Mouse (Mus musculus) left cerebral cortex, adult 2 months (tissue): ENCODE data around the gene Olfr518. TPM values are rescaled to one million over a fixed set of nuclear protein-coding genes. Genes with fewer than 3 reads are reported as not detected.

Source experiments
- DNase-seq, 2 experiments: peaks; one replicate each; pipeline ENCODE4 v3.0.0; 2021 to 2022; ENCODE audit warnings: low spot score in 2 of 2, mixed read lengths in 1 of 2; ENCODE audit errors: extremely low spot score in 1 of 2
- H3K27ac ChIP-seq: fragments of 200-600 bp; 2 replicates; pipeline ENCODE4 v1.8.1; 2022
- H3K4me3 ChIP-seq: fragments of 200-600 bp; 2 replicates; pipeline ENCODE4 v1.8.1; 2022
- CTCF ChIP-seq: fragments of 200-600 bp; IDR thresholded peaks from 2 replicates; pipeline ENCODE4 v1.8.1; 2022; ENCODE audit warnings: antibody characterized with exemption, mild to moderate bottlenecking, moderate library complexity
- intact Hi-C: fragments of 180-260 bp; cut with DNase I; formaldehyde crosslinking; loops from one replicate; pipeline ENCODE4 v1.15.1; 2025
- long read RNA-seq, 2 experiments: library from polyadenylated mRNA; stranded (forward); transcript quantifications; one replicate each; pipeline ENCODE4 v2.0.0; 2021; ENCODE audit warnings: borderline mapping rate in 2 of 2
- total RNA-seq, 2 experiments: library from RNA; stranded (reverse); gene quantifications; 2 replicates each; pipeline ENCODE4 v1.2.3; 2021

The Olfr518 gene
- not detected for total RNA-seq
- long read RNA-seq, experiment 1 = 0 reads
- long read RNA-seq, experiment 2 = 0 reads

DNA sequence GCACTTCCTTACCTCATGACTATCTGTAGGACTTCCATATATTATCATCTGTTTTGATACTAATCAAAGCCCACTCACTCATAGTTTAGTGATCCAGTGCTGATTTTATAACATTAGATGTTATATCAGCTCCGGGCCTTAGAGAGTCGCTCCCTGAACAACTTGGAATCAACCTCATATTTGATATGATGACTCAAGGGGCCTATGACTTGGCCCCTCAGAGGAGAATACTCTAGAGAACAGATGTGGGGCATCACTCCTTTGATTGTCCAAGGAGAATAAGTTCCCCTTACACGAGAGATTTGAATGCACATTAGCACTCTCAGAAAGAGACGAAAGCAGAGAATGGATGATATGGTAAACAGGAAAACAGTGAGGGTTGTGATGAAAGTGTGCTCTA is at the start of gene Olfr518:
TSS of gene Olfr518 (minus strand) at position 101 of the 400 bp plus-strand sequence.
- no peak within 1 kb of the TSS for H3K27ac ChIP-seq
- intact Hi-C loops = no loop called here
- no peak for DNase-seq
- no peak for TF ChIP-seq CTCF
- no peak within 1 kb of the TSS for H3K4me3 ChIP-seq

DNA sequence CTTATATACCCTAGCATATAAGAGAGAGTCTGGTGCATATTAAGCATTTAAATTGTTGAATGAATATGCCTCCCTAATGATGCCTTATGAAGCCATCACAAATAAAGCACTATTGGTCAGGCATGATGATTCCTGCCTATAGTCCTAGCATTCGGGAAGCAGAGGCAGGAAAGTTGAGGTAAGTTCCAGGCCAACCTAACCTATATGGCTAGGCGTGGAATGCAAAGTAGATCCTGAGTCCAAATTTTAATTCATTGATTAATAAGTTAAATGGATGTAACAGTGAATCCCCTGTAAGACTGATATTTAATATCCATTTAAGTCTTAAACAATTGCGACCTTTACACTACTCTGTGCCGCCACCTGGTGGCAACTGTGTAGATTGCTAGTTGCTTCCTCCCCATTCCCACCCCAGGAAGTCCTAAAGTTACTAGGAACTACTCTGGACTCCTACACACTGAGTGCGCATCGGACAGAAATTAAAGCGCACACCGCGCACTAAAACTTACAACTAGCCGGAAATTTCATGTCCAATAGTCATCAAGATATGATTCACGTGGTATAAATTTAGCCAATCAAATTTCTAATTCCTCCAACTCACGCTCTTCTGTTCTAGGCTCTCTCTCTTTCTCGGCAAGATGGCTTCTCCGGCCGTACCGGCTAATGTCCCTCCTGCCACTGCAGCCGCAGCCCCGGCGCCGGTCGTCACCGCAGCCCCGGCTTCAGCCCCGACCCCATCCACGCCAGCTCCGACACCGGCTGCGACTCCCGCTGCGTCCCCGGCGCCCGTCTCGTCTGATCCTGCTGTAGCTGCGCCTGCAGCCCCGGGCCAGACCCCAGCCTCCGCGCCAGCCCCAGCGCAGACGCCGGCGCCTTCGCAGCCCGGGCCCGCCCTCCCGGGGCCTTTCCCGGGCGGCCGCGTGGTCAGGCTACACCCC is 49.3 kb upstream of the Olfr518 start, which contains the start of gene Eif3f:
TSS of gene Eif3f (plus strand) at position 624 of the 938 bp plus-strand sequence.
- peak; percentile 99 for TF ChIP-seq CTCF
- DNase-seq = peak; percentile 92 to 95
- H3K27ac ChIP-seq = peak within 1 kb of the TSS; percentile 84
- intact Hi-C loops = loop anchor here (1.0 to 10.0 kb wide), 3 partner anchors 83 to 1069 kb away; no protein-coding TSS in a partner anchor
- peak within 1 kb of the TSS; percentile 87 for H3K4me3 ChIP-seq

DNA sequence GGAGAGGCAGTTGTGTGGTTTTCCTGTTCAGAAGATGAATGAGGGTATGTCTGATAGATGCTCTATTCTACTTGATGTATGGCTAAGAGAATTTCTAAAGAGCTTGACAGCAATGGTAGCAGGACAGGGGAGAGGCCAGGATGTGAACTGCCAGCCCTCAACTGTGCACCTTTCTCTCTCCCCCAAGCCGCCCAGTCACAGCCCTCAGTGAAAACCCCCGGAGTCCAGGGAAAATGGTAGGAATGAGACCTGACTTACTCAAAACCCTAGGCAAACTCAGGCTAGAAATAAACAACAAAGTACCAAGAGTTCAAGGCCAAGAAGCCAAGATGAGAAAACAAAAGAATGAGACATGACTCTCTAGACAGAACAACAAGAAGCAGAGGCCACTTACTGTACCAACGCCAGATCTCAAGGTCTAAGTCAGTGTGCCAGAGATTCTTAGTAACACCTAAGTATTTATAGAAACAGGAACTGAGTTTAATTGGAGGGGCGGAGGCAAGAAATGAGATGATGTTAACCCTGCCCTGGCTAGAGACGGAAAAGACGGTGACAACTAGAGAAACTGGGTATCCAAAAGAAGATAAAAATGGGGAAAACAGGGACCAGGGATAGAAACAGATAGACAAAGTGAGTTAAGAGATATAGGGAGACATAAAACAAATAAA is 45.1 kb upstream of the Olfr518 start, which contains the start of gene Nlrp10:
TSS of gene Nlrp10 (minus strand) at position 453 of the 668 bp plus-strand sequence.
- H3K4me3 ChIP-seq = no peak within 1 kb of the TSS
- no peak within 1 kb of the TSS for H3K27ac ChIP-seq
- intact Hi-C loops = loop anchor here (10.0 kb wide), 1 partner anchor 1065 kb away; no protein-coding TSS in a partner anchor
- TF ChIP-seq CTCF = no peak
- no peak for DNase-seq

DNA sequence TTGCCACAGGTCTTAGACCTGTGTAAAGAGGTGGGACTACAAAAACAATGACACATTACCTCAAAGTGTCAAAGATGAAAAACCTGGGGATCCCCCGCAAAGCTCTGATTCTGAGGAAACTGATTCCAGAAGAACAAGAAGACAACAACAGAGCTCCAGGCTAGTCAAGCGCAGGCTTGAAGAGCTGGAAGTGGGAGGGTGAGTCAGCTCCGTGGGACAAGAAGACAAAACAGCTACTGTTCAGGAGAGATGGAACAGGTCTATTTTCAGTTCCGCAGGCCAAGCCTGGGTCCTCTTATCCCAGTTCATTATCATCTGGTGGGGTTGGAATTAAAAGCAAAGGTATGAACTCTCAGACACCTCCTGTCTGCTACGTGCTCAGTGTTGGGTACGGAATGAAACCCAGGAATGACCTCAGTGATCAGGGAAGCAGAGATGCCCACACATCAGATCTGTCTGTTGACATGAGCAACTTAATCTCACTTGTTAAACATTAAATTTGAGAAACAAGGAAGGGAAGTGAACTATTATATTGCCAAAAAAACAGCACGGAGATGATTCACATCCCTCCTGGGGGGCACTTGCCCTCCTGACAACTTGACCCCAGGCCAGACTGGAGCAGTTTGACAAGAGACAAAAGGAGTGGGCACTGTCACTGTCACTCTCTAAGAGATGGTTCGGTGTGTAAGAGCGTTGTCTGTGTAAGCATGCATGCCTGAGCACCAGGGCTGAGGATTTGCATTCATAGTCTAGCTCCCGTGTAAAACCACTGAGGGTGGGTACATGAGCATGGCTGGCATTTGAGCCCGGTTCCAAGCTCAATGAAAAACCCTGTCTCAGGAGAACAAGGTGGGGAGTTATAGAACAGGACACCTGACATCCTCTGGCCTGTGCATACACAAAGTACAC is 43.7 kb upstream of the Olfr518 start:
- Histone ChIP-seq H3K4me3 (no peak overlapping the region), H3K27ac (peak overlapping the region; percentile 47; the same call in 1 of the 2 replicates)
- TF ChIP-seq CTCF = no peak
- intact Hi-C loops = no loop called here
- DNase-seq = no peak

DNA sequence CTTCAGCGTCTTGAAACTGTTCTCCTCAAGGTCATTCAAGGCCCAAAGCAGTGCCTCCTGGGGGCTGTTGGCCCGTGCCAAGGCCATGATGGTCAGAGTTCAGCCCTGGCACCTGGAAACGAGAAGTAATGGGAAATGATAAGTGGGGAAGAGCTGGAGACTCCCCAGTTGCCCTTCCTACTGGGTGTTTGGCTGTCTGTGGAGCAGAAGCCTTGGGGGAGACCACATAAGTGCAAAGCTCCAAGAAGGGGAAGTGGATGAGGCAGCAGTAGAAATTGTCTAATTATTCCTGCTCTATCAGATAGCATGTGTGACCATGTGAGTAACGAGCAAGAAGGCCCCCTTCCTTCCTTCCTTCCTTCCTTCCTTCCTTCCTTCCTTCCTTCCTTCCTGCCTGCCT is 42.2 kb upstream of the Olfr518 start:
- TF ChIP-seq CTCF = no peak
- Histone ChIP-seq H3K27ac (no peak overlapping the region), H3K4me3 (no peak overlapping the region)
- intact Hi-C loops = no loop called here
- no peak for DNase-seq

DNA sequence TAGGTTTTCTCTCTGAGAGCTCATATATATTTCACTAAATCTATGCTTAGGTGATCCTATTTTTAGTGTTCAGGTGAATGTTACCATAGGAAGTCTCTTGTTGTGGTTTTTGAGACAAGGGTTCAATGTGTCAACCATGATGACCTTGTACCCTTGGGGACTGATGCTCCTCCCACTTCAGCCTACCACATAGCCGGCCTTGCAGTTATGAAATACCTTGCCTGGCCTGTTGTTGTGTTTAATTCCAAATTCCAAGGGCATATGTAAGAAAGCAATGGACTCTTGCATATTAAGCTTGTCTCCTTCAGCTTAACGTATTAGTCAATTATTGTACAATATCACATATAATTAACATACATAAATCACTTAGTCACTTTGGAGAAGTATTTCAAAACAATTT is 19.2 kb upstream of the Olfr518 start:
- TF ChIP-seq CTCF = no peak
- no peak for DNase-seq
- H3K27ac ChIP-seq = no peak overlapping the region
- H3K4me3 ChIP-seq = no peak overlapping the region
- intact Hi-C loops = no loop called here

DNA sequence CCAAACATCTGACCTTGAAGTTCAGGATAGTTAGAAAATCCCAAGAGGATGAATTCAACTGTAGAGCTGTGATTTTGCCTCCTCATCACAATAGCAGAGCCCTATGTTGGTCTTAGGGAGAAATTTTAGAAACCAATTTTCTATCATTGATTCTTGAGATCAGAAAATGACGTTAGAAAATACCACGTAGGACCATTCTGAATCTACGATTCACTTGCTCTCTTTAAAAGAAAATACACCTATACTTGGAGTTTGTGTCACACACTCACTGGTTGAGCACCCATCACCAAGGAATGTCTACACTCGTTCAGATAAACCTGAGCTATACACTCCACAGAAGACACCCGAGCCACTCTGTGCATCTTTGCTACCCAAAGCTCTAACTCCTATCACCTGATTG is 9.5 kb upstream of the Olfr518 start, which contains the start of gene Olfr519:
TSS of gene Olfr519 (minus strand) at position 101 of the 400 bp plus-strand sequence.
- Histone ChIP-seq H3K27ac (no peak within 1 kb of the TSS), H3K4me3 (no peak within 1 kb of the TSS)
- DNase-seq = no peak
- intact Hi-C loops = no loop called here
- TF ChIP-seq CTCF = no peak

DNA sequence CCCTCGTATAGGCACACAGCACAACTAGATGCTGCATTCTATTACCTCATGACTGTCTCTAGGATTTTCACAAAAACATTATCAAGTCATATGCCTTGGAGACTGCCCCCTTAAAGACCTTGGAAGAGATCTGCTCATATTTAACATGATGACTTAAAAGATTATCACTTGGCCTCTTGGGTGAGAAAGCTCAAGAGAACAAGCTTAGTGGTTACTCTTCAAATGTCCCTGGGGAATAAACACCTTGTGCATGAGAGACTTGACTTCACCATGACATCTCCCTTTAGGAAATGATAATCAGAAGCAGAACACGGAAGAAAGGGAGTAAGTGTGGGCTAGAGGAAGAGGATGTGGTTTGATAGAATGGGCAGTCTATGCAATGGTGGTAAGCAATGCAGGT is 12.5 kb downstream of the Olfr518 start, which contains the start of gene Olfr517:
TSS of gene Olfr517 (minus strand) at position 101 of the 400 bp plus-strand sequence.
- DNase-seq = no peak
- TF ChIP-seq CTCF = no peak
- Histone ChIP-seq H3K4me3 (no peak within 1 kb of the TSS), H3K27ac (no peak within 1 kb of the TSS)
- intact Hi-C loops = no loop called here

DNA sequence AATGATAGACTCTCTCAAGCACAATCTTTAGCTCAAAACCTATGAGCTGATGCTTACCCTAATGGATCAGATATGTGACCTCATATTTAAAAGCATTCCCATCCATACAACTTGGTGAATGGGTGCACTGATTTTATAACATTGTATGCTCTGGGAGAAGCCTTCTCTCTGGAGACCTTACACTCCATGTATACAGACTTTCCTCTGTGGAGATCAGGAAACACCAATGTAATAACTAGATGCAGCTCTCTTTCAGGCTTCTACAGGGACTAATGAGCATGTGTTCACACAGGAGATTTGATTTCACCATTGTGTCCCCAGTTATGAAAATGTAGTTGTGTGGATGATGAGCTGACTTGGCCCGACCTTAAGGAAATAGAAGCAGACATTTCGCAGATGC is 34.4 kb downstream of the Olfr518 start, which contains the start of gene Olfr516:
TSS of gene Olfr516 (minus strand) at position 101 of the 400 bp plus-strand sequence.
- TF ChIP-seq CTCF = no peak
- intact Hi-C loops = no loop called here
- no peak within 1 kb of the TSS for H3K4me3 ChIP-seq
- no peak for DNase-seq
- H3K27ac ChIP-seq = no peak within 1 kb of the TSS

Other genes with a start within 250 kb of the Olfr518 start
- not detected for gene Olfr509, start 233.1 kb downstream of the Olfr518 start, total RNA-seq
- gene Olfr510, start 218.6 kb downstream of the Olfr518 start, total RNA-seq = not detected
- gene Olfr512, start 171.7 kb downstream of the Olfr518 start, total RNA-seq = not detected
- gene Olfr513, start 134.0 kb downstream of the Olfr518 start, total RNA-seq = not detected
- gene Olfr514, start 59.0 kb downstream of the Olfr518 start, total RNA-seq = not detected
- not detected for gene Olfr516, start 34.5 kb downstream of the Olfr518 start, total RNA-seq
- not detected for gene Olfr517, start 12.6 kb downstream of the Olfr518 start, total RNA-seq
- not detected for gene Olfr519, start 9.4 kb upstream of the Olfr518 start, total RNA-seq
- under 1 TPM; 0.40 to 0.48 TPM for gene Nlrp10, start 45.2 kb upstream of the Olfr518 start, total RNA-seq
- 10 to 100 TPM; 95.6 to 96.2 TPM for gene Eif3f, start 49.4 kb upstream of the Olfr518 start, total RNA-seq
- gene Tub, start 65.3 kb upstream of the Olfr518 start, total RNA-seq = 100 to 1,000 TPM; 140 to 148 TPM
- gene Ric3, start 198.3 kb upstream of the Olfr518 start, total RNA-seq = 10 to 100 TPM; 63.7 to 66.3 TPM